Mouse (Mus musculus) lung, postnatal 10 days (tissue): ENCODE data around the gene Srcin1.

Experiments used
- DNase-seq: peaks from one replicate; pipeline ENCODE4 v3.0.0; 2021

Gene Srcin1

DNA sequence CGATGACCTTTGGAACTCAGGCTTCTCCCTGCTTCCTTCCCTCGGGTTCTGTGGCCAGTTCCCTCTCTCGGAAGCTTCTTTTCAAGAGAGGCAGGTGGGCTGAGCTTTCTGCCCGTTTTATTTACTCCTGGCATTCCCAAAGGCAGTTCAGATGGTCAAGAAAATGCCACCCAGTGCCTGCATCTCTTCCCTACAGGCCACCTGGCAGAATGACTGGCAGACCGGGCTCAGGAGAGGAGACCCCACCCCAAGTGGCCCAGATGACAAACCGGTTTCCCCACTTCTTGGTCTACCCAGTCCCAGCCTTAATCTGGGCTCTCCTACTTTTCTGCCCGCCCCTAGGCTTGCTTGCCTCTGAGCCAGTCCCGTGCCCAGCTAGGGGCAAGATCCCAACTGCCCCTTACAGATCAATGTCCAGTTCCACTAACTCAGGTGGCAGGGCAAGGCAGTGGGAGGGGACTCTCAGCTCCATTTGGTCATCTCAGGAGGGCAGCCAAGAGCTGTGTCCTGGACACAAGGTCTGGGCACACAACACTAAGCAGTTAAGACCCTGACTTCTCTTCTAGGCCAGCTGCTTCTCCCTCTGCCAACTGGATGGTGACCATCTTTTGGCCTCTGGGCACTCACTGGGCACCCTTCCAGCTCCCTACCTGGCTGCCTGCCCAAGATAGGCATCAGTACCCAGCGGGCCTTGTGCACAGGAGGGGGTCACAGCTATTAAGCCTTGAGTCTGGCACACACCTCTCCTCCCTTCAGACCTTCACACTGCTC is at the start of gene Srcin1:
Gene Srcin1 (minus strand): TSS at position 51 of the 771 bp plus-strand sequence.
- DNase-seq, result peak; percentile 45

GRCm38 (mm10) chr11:97625551-97625950 is 49.6 kb upstream of the Srcin1 start:
- no peak for DNase-seq

DNA sequence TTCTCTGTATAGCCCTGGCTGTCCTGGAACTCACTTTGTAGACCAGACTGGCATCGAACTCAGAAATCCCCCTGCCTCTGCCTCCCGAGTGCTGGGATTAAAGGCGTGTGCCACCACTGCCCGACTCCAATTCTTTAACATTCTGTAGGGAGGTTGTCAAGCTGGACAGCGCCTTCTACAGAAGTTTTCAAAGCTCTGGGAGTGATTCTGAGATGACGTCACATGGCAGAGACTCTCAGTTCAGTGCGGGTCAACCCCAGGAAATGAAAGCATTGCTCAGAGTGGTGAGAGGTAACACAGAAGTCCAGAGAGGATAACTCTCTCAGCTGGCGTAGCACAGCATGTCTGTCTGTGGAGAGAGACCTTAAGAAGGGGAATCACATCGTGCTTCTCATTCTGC is 47.2 kb upstream of the Srcin1 start:
- no peak for DNase-seq

- peak; percentile 81 for DNase-seq
Observed at GRCm38 (mm10) chr11:97622440-97622839, 46.5 kb upstream of the Srcin1 start.

DNA sequence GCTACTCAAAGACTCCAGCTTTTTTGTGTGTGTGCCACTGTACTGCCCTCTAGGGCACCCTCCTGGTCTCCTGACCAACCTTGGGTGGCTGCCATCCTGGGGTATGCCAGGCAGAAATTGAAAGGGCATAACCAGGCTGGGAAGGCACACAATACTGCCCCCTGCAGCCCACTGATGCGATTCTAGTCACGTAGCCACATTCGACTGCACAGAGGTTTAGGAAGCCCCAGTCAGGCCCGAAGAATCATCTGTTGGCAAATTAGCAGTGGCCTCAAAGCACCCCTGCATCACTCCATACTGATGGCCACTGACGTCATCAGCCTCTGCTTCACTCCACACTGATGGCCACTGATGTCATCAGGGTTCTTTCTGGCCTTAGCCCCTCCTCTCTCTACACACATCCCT is 43.4 kb upstream of the Srcin1 start:
- DNase-seq, result peak; percentile 83

- no peak for DNase-seq
Observed at GRCm38 (mm10) chr11:97618368-97618767, 42.4 kb upstream of the Srcin1 start.

GRCm38 (mm10) chr11:97615276-97615675 is 39.3 kb upstream of the Srcin1 start:
- no peak for DNase-seq

GRCm38 (mm10) chr11:97611076-97611475 is 35.1 kb upstream of the Srcin1 start:
- peak; percentile 21 for DNase-seq

GRCm38 (mm10) chr11:97609743-97610142 is 33.8 kb upstream of the Srcin1 start:
- DNase-seq, result no peak

GRCm38 (mm10) chr11:97608933-97609332 is 32.9 kb upstream of the Srcin1 start:
- DNase-seq, result no peak

DNA sequence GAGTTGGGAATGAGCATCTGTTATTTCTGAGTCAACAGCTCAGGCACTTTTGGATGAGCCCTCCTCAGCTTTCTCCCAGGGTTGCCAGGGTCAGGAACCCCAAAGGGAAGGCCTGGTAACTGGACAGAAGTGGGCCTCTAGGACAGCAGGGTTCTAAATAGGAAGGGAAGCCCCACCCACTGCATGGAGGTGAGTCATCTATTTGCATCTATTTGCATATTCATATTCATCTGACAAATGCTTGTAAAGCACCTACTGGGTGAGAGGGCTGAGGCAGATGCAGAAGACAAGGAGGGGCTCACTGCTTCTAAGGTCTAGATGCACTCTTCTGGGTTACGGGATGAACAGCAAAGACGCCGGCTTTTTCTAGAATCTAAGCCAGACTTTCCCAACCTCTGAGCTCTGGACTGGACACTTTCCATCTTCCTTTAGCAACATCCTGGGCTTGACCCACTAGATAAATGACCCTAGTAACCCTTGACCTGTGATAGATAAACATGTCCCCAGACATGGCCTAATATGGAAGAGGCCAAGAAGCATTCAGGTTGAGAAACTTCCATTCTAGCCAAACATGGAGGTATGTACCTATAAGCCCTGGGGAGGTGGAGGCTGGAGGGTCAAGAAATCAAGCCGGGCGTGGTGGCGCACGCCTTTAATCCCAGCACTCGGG is 31.2 kb upstream of the Srcin1 start:
- no peak for DNase-seq

GRCm38 (mm10) chr11:97603891-97604290 is 27.9 kb upstream of the Srcin1 start:
- peak; percentile 78 for DNase-seq

- DNase-seq, result no peak
Observed at GRCm38 (mm10) chr11:97602223-97602622, 26.2 kb upstream of the Srcin1 start.

DNA sequence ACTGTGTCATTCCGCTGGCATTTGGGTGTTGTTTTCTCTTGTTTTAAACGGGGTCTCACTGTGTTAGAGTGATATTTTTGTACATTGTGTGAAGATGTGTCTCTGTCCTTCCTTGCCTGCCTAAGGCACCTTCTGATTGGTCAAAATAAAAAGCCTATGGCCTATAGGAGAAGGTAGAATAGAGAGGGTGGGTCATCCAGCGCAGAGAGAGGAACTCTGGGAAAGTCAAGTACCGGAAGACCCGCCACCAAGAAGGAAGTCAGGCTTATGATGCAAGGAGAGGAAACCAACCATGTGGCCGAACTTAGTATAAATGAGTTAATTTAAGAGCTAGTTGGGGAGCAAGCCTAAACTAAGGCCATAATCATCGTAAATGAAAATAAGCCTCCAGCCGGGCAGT is 23.1 kb upstream of the Srcin1 start:
- no peak for DNase-seq

DNA sequence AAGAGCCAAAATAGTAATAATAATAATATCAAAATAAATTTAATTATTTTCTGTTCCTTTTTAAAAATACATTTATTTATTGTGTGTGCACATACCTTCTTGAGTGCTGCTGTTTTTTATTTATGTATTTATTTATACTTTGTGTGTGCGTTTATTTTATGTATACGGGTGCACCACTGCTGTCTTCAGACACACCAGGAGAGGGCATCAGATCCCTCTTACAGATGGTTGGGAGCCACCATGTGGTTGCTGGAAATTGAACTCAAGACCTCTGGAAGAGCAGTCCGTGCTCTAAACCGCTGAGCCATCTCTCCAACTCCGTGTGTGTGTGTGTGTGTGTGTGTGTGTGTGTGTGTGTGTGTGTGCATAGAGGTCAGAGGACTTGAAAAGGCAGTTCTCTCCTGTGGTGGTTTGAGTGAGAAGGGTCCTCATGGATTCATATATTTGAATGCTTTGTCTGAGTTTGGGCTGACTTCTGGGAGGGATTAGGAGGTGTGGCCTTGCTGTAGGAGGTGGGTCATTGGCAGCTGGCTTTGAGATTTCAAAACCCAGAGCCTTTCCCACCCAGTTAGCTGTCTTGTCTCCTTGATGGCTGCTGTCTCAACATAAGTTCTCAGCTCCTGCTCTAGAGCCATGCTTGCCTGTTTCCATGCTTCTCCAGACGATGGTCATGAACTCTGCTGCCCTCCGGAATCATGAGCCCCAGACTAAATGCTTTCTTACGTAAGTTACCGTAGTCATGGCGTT is 22.1 kb upstream of the Srcin1 start:
- DNase-seq, result no peak

DNA sequence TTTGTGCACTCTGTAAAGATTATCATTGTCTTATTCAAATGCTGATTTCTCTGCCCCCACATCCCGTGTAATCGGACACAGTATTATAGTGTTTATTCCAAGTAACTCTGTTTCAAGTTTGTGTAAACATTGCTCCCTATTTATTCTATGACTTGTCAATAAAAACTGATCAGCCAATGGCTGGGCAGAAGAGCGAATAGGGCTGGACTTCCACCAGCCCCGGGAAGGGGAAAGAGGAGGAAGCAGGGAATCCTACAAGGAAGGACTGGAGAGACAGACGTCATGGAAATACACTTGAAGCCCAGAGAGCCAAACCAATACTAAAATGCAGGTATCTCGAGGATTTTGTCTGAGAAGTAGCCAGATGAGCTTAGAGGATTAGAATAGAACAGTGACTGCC is 18.1 kb upstream of the Srcin1 start:
- DNase-seq, result peak; percentile 75

DNA sequence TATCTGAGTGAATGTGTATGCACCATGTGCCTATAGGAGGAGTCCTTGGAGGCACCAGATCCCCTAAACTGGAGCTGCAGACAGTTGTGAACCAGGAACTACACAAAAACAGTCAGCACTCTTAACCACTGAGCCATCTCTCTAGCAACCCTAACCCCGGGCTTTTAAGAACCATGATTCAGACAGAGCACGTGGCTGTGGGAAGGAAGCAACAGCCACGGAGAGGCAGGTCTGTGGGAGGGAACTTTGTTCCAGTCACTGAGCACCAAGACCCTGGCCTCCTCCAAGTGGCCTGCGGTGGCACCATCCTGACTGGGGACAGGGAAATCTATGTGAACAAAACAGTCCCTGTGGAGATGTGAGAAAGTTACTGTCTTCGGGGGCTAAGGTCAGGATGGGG is 15.9 kb upstream of the Srcin1 start:
- no peak for DNase-seq

DNA sequence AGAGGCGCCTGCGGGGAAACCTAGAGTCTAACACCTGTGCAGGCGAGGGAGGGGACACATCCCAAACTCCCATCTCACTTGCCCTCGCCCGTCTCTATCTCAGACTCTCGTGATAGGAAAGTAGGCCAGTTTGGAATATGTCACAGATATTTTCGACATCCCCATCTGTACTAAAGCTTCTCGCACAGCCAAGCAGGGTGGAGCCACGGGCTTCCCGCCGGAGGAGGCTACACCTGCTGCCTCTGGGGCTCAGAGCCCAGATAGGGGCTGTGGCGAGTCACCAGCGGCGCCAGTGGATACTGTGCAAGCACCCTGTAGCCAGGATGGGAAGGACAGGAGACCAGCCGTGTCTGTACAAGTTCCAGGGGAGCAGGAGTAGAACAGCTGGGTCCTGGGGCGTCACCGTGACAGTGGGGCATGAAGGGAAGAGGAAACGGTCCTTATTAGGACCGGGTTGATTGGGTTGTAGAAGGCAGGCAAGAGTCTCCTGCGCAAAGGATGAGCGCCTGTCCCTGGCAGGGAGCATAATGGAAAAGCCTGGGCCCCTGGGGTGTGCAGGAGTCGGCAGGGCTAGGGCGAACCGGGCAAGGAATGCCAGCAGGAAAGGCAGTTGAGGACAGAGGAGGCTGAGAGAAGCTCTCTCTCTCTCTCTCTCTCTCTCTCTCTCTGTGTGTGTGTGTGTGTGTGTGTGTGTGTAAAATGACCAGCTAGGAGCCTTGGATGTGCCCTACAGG is 14.4 kb upstream of the Srcin1 start:
- DNase-seq, result no peak

- peak; percentile 40 for DNase-seq
Observed at GRCm38 (mm10) chr11:97589216-97589615, 13.2 kb upstream of the Srcin1 start.

DNA sequence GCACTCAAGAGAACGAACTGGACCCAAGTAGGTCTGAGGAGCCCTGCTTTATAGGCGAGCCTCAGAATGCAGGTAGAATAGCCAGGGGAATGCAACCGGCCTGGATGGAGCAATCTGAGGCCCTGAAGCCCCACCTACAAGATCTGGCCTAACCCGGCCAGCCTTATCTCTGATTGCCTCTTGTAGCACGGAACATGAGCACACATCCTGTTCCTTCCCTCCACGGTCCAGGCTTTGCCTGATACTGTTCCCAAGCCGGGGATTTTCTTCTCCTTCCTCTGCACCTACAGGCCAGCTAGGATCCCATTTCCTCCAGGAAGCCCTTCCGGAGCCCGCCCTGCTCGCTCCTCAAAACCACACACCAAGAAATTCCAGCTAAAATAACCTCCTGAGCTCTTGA is 9.9 kb upstream of the Srcin1 start:
- peak; percentile 80 for DNase-seq

GRCm38 (mm10) chr11:97584476-97584875 is 8.5 kb upstream of the Srcin1 start:
- no peak for DNase-seq

DNA sequence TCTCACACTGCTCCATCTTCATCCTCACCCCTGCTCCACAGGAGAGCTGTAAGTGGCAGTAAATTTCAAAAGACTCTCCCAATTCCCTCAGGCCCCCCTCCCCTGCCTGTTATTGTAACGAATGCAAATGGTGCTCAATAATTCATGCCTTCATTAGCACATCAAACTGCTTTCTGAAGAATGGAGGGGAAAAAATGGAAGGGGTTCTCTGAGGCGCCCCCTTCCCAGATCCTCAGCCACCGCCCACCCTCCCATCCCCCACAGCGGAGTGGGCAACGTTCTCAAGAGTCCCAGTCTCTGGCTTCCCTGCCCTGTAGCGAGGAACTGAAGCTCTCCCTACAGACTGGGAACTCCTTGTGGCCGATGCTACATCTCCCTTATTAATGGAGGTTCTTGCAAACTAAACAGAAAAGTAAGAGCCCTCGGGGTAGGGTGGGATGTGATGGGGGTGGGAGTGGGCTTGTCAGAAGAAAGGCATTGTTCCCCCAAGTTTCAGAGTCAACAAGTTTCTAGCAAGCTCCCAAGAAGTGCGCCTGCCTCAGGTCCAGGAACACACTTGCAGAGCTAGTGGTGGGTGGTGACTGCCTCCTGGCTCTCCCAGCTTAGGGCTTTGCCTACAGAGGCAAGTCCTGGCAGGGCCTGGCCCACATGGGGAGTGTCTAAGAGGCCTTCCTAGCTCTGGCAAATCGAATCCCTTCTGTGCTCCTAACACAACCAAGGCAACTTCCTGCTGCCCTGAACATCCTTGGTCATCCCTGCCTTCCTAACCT is 3.3 kb upstream of the Srcin1 start:
- no peak for DNase-seq
